8 mouse cellular contexts compared by ENCODE assay signal in the genomic region with DNA sequence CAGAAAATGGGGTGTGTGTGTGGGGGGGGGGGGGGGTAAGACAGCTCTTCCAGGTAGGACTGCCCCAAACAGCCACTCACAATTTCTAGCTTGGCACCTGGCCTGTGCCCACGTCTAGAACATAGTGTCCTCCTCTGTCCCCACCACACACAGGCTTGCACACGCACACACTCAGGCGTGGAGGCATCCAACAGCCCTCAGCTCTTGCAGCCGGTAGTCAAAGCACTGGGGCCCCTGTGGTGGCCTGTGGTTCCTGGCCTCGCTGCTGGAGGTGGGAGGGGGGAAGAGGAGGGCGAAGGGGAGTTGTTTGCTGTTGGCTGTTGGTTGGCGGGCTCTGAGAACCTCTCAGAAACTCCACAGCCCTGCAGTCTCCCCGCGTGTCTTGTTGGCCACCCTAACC. TPM values are rescaled to one million over a fixed set of nuclear protein-coding genes. Genes with fewer than 3 reads are reported as not detected.
A peak's percentile ranks its signal among the peaks of the same experiment; 100 is the strongest.
DNase-seq lines count a peak whose midpoint lies in the region; ATAC-seq and TF ChIP-seq lines count a peak whose summit lies in the region.

No protein-coding gene starts in this region.

- peak overlapping the region; percentile 99 for H3K4me2 ChIP-seq in kidney, embryonic 15.5 days
- peak overlapping the region; percentile 95 for H3K4me2 ChIP-seq in hindbrain, embryonic 11.5 days (replicated peaks; ENCODE audit: low read depth, low read length)
- peak overlapping the region; percentile 98 for H3K4me2 ChIP-seq in midbrain, embryonic 13.5 days (replicated peaks)

- peaks cover 22% of the 10 kb centered on the region for H3K4me1 ChIP-seq in kidney, embryonic 15.5 days
- peaks cover 4% of the 10 kb centered on the region for H3K4me1 ChIP-seq in cortical plate, adult 2 months (ENCODE audit: control insufficient read depth, insufficient read depth, low read length)
- H3K4me1 ChIP-seq in hindbrain, embryonic 11.5 days (replicated peaks; ENCODE audit: control insufficient read depth, insufficient read depth, low read length), result peaks cover 3% of the 10 kb centered on the region; the same call in 1 of the 2 replicates
- peaks cover 54% of the 10 kb centered on the region for H3K4me1 ChIP-seq in midbrain, embryonic 13.5 days (replicated peaks)

- no peak for DNase-seq in kidney, postnatal 25 days
- DNase-seq in hindbrain, embryonic 11.5 days (ENCODE audit: low spot score), result peak; percentile 41
- no peak for DNase-seq in urinary bladder, postnatal 10 days (ENCODE audit: low spot score)
- DNase-seq in adrenal gland, postnatal 25 days, result no peak

- no peak overlapping the region for H3K9ac ChIP-seq in kidney, embryonic 15.5 days
- peak overlapping the region; percentile 27; the same call in 1 of the 2 replicates for H3K9ac ChIP-seq in hindbrain, embryonic 11.5 days (ENCODE audit: low read depth, low read length)
- H3K9ac ChIP-seq in midbrain, embryonic 13.5 days (replicated peaks), result peak overlapping the region; percentile 84

- ATAC-seq in kidney, embryonic 15.5 days (replicated peaks; ENCODE audit: low FRiP score), result no peak
- ATAC-seq in hindbrain, embryonic 11.5 days (ENCODE audit: low FRiP score), result no peak
- ATAC-seq in midbrain, embryonic 13.5 days, result no peak
- no peak for ATAC-seq in megakaryocyte-erythroid progenitor cell, adult 5-6 weeks (replicated peaks; ENCODE audit: low FRiP score, low TSS enrichment, poor library complexity, severe bottlenecking)

- peak overlapping the region; percentile 70 for H3K4me3 ChIP-seq in kidney, embryonic 15.5 days (replicated peaks)
- peak overlapping the region; percentile 63 for H3K4me3 ChIP-seq in cortical plate, adult 2 months (ENCODE audit: insufficient read depth, low read length)
- peak overlapping the region; percentile 61 for H3K4me3 ChIP-seq in hindbrain, embryonic 11.5 days (ENCODE audit: low read depth, low read length)
- peak overlapping the region; percentile 75 for H3K4me3 ChIP-seq in midbrain, embryonic 13.5 days (replicated peaks)

- H3K36me3 ChIP-seq in kidney, embryonic 15.5 days, result no peaks in the 10 kb centered on the region
- no peaks in the 10 kb centered on the region for H3K36me3 ChIP-seq in hindbrain, embryonic 11.5 days (ENCODE audit: control insufficient read depth, insufficient read depth, low read length)
- H3K36me3 ChIP-seq in midbrain, embryonic 13.5 days, result no peaks in the 10 kb centered on the region

- no peak for TF ChIP-seq POLR2A in cortical plate, adult 2 months (IDR thresholded peaks at IDR 0.05; ENCODE audit: extremely low read depth, insufficient read depth, low read length)

- no peak for TF ChIP-seq CTCF in cortical plate, adult 2 months (IDR thresholded peaks at IDR 0.05; ENCODE audit: extremely low read depth, insufficient read depth, low read length)

- no peaks in the 10 kb centered on the region for H3K9me3 ChIP-seq in kidney, embryonic 15.5 days (replicated peaks)
- no peaks in the 10 kb centered on the region for H3K9me3 ChIP-seq in hindbrain, embryonic 11.5 days (ENCODE audit: control insufficient read depth, low read length)
- H3K9me3 ChIP-seq in midbrain, embryonic 13.5 days, result no peaks in the 10 kb centered on the region

- 4% methylated on average over 9 of the region's 9 CpGs for WGBS in kidney, embryonic 15.5 days
- WGBS in hindbrain, embryonic 11.5 days, result 2% methylated on average over 8 of the region's 9 CpGs
- WGBS in midbrain, embryonic 13.5 days, result 2% methylated on average over 9 of the region's 9 CpGs

- no peak overlapping the region for H3K27ac ChIP-seq in kidney, embryonic 15.5 days
- H3K27ac ChIP-seq in cortical plate, adult 2 months (ENCODE audit: insufficient read depth, low read length), result no peak overlapping the region; the same call in 1 of the 2 replicates
- H3K27ac ChIP-seq in hindbrain, embryonic 11.5 days (ENCODE audit: low read depth, low read length), result no peak overlapping the region
- no peak overlapping the region for H3K27ac ChIP-seq in midbrain, embryonic 13.5 days

- H3K27me3 ChIP-seq in kidney, embryonic 15.5 days, result peaks cover 99% of the 10 kb centered on the region
- H3K27me3 ChIP-seq in hindbrain, embryonic 11.5 days (ENCODE audit: control insufficient read depth, insufficient read depth, low read length), result peaks cover 82% of the 10 kb centered on the region
- peaks cover 90% of the 10 kb centered on the region for H3K27me3 ChIP-seq in midbrain, embryonic 13.5 days

RNA-seq across cellular contexts. Expression of gene Unc5a, which starts 0.9 kb away (rescaled TPM):
- 2.5 and 2.7 TPM in 2 replicates for polyA plus RNA-seq in kidney, embryonic 15.5 days (2015; fragmentation: Nextera tagmentation; extraction: Ambion mirVana)
- polyA plus RNA-seq in cortical plate, adult 2 months (2012; rRNA removed), result 62.2 and 66.0 TPM in 2 replicates
- 2.7 and 2.9 TPM in 2 replicates for polyA plus RNA-seq in hindbrain, embryonic 11.5 days (2014; fragmentation: Nextera tagmentation; extraction: Ambion mirVana)
- polyA plus RNA-seq in midbrain, embryonic 13.5 days (2015; fragmentation: Nextera tagmentation; extraction: Ambion mirVana), result 5.9 and 7.3 TPM in 2 replicates
- 6.6 and 9.0 TPM in 2 replicates for total RNA-seq in adrenal gland, postnatal 25 days (2021)
- total RNA-seq in megakaryocyte-erythroid progenitor cell, adult 5-6 weeks (2014; fragmentation: Nextera tagmentation), result 0.04 TPM in 1 of 2 replicates, not detected in the other
- total RNA-seq in megakaryocyte-erythroid progenitor cell, adult 5-6 weeks (2017), result 0.27 TPM in 1 of 2 replicates, not detected in the other
